Mouse (Mus musculus): ENCODE measurements around the gene 4930513O06Rik.

DNA sequence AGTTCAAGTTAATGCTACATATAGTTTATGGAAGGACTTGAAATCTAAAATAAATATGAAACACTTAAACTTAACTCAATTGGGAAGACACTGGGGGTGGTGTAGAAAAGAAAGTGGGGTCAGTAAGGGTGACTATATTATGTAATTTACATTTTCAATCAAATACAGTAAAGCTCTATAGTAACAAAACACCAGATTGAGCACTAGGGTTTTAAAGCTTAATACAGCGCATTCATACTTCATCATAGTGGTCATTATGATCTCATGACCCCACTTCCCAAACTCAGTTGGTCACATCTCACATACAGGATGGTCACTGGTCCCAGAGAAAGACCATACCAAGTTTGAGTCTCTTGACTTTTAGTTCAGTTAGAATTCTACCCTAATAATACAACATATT is at the start of gene 4930513O06Rik:
- no peak for TF ChIP-seq CHD2 (IDR thresholded peaks at IDR 0.05; ENCODE audit: low read depth, low read length)
- TF ChIP-seq MAFK (IDR thresholded peaks at IDR 0.05; ENCODE audit: insufficient read depth, low read depth, low read length) = no peak
- no peak for TF ChIP-seq HCFC1 (IDR thresholded peaks at IDR 0.05; ENCODE audit: borderline replicate concordance, insufficient read depth, low read length)

Measured in ES-E14 (cell line).